Mouse (Mus musculus) CH12.LX (cell line): Measurements from ENCODE around the gene AC140267.1.

Source experiments
- CTCF ChIP-seq, 2 experiments: IDR thresholded peaks in 1 of 2; conservative IDR thresholded peaks in 1 of 2; 2 replicates each; pipeline ENCODE4 v1.5.1; 2011 to 2012; ENCODE audit warnings: low read depth in 2 of 2, low read length in 2 of 2, improper control_type of control experiment in 1 of 2, inconsistent platforms in 1 of 2, mild to moderate bottlenecking in 1 of 2, moderate library complexity in 1 of 2
- E2F4 ChIP-seq: IDR thresholded peaks from 2 replicates; pipeline ENCODE4 v1.6.1; 2011; ENCODE audit warnings: low read depth, low read length, improper control_type of control experiment; ENCODE audit not compliant: insufficient replicate concordance
- ETS1 ChIP-seq: conservative IDR thresholded peaks from 2 replicates; pipeline ENCODE4 v1.6.1; 2012; ENCODE audit warnings: low read depth, mild to moderate bottlenecking, inconsistent platforms, low read length, improper control_type of control experiment, moderate library complexity
- GABPA ChIP-seq: IDR thresholded peaks from 2 replicates; pipeline ENCODE4 v1.6.1; 2012; ENCODE audit warnings: low read depth, low read length, improper control_type of control experiment, inconsistent platforms; ENCODE audit not compliant: insufficient replicate concordance
- HCFC1 ChIP-seq: IDR thresholded peaks from 2 replicates; pipeline ENCODE4 v1.6.1; 2012; ENCODE audit warnings: low read depth, mild to moderate bottlenecking, inconsistent platforms, low read length, improper control_type of control experiment
- MAFK ChIP-seq: IDR thresholded peaks from 2 replicates; pipeline ENCODE4 v1.6.1; 2011; ENCODE audit warnings: low read length, improper control_type of control experiment; ENCODE audit not compliant: insufficient replicate concordance
- MAZ ChIP-seq: IDR thresholded peaks from 2 replicates; pipeline ENCODE4 v1.6.1; 2012; ENCODE audit warnings: low read depth, mild to moderate bottlenecking, inconsistent platforms, low read length, improper control_type of control experiment, moderate library complexity
- MXI1 ChIP-seq: IDR thresholded peaks from 2 replicates; pipeline ENCODE4 v1.6.1; 2011; ENCODE audit warnings: mild to moderate bottlenecking, low read depth, low read length, improper control_type of control experiment
- POLR2A ChIP-seq: IDR thresholded peaks from 2 replicates; pipeline ENCODE4 v1.6.1; 2011; ENCODE audit warnings: low read depth, mild to moderate bottlenecking, improper control_type of control experiment, low read length
- RCOR1 ChIP-seq: conservative IDR thresholded peaks from 2 replicates; pipeline ENCODE4 v1.6.1; 2012; ENCODE audit warnings: low read depth, mild to moderate bottlenecking, inconsistent platforms, low read length, improper control_type of control experiment
- USF1 ChIP-seq: IDR thresholded peaks from 2 replicates; pipeline ENCODE4 v1.6.1; 2014; ENCODE audit warnings: low read depth, mild to moderate bottlenecking, inconsistent platforms, low read length, improper control_type of control experiment
- ZC3H11A ChIP-seq: IDR thresholded peaks from 2 replicates; pipeline ENCODE4 v1.6.1; 2012; ENCODE audit warnings: low read depth, mild to moderate bottlenecking, inconsistent platforms, low read length, improper control_type of control experiment
- ZKSCAN1 ChIP-seq: IDR thresholded peaks from 2 replicates; pipeline ENCODE4 v1.6.1; 2012; ENCODE audit warnings: low read depth, inconsistent platforms, low read length, improper control_type of control experiment, borderline replicate concordance

GRCm38 (mm10) chr15:80255646-80256121 lies 20.0 kb downstream of the AC140267.1 start:
- TF ChIP-seq POLR2A (no peak), MXI1 (peak; percentile 70; the same call in 1 of the 2 replicates), ETS1 (no peak), USF1 (no peak), RCOR1 (no peak), CTCF (conservative IDR thresholded peaks at IDR 0.05 in 1 of 2, IDR thresholded peaks at IDR 0.05 in 1 of 2; ENCODE audit: low read depth in 2 of 2, low read length in 2 of 2) (no peak), ZC3H11A (no peak), HCFC1 (no peak; the same call in 1 of the 2 replicates), E2F4 (no peak), MAZ (peak; percentile 13; the same call in 1 of the 2 replicates), ZKSCAN1 (no peak), MAFK (no peak), GABPA (no peak)
